8 mouse cellular contexts compared by ENCODE assay signal in the genomic region with DNA sequence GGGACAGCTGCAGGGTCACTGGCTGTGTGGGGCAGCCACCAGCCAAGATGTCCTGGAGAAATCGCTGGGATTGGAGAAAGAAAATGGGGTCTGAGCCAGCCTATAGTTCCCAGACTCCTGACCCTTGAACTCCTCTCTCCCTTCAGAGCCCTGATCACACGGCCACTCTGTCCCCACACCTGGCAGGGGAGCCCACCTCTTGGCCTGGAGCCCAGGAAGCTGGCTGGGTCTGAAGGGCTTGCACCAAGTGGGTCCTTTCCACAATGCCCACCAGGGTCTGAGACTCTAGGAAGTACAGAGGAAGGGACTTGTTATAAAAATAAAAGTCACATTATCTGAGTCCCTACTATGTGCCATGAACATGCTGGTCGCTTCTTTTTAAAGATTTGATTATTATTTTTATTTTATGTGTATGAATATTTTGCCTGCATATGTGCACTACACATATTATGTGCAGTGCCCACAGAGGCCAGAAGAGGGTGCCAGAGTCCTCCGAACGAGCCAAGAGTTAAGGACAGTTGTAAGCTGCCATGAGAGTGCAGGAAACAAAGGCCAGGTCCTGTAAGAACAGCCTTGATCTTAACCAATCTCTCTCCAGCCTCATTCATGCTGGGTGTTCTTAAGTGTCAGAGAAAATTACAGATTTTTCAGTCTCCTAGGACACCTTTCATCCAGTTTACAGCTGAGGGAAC. TPM values are rescaled to one million over a fixed set of nuclear protein-coding genes. Genes with fewer than 3 reads are reported as not detected.
DNase-seq lines count a peak whose midpoint lies in the region; ATAC-seq and TF ChIP-seq lines count a peak whose summit lies in the region.

No protein-coding gene starts in this region.

- H3K4me2 ChIP-seq in intestine, embryonic 14.5 days (ENCODE audit: low read length) = no peak overlapping the region
- no peak overlapping the region for H3K4me2 ChIP-seq in limb, embryonic 14.5 days (replicated peaks; ENCODE audit: low read depth, low read length, severe bottlenecking)
- no peak overlapping the region for H3K4me2 ChIP-seq in stomach, postnatal 0 days (replicated peaks; ENCODE audit: low read depth)

- peak; percentile 93 for TF ChIP-seq CTCF in stomach, postnatal 0 days (IDR thresholded peaks at IDR 0.05; ENCODE audit: low read depth)

- H3K27ac ChIP-seq in forebrain, embryonic 10.5 days = no peak overlapping the region
- H3K27ac ChIP-seq in intestine, embryonic 14.5 days (ENCODE audit: low read depth) = no peak overlapping the region
- H3K27ac ChIP-seq in limb, embryonic 14.5 days (replicated peaks; ENCODE audit: low read depth, low read length) = no peak overlapping the region
- H3K27ac ChIP-seq in stomach, postnatal 0 days (replicated peaks) = no peak overlapping the region

- H3K9me3 ChIP-seq in forebrain, embryonic 10.5 days = no peaks in the 10 kb centered on the region
- H3K9me3 ChIP-seq in intestine, embryonic 14.5 days (ENCODE audit: control insufficient read depth, low read length) = no peaks in the 10 kb centered on the region
- H3K9me3 ChIP-seq in limb, embryonic 14.5 days (ENCODE audit: control insufficient read depth, low read length) = no peaks in the 10 kb centered on the region
- no peaks in the 10 kb centered on the region for H3K9me3 ChIP-seq in stomach, postnatal 0 days (ENCODE audit: control insufficient read depth, low read length)

- TF ChIP-seq POLR2A in limb, embryonic 14.5 days (IDR thresholded peaks at IDR 0.05; ENCODE audit: borderline replicate concordance, extremely low read depth, insufficient read depth, insufficient read length) = no peak

- H3K36me3 ChIP-seq in forebrain, embryonic 10.5 days (replicated peaks) = no peaks in the 10 kb centered on the region
- no peaks in the 10 kb centered on the region for H3K36me3 ChIP-seq in intestine, embryonic 14.5 days (ENCODE audit: control insufficient read depth, insufficient read depth, low read length)
- no peaks in the 10 kb centered on the region for H3K36me3 ChIP-seq in limb, embryonic 14.5 days (ENCODE audit: control insufficient read depth, insufficient read depth, low read length)
- H3K36me3 ChIP-seq in stomach, postnatal 0 days (ENCODE audit: control insufficient read depth, insufficient read depth, low read length) = no peaks in the 10 kb centered on the region

- WGBS in forebrain, embryonic 10.5 days = 21% methylated on average over 5 of the region's 5 CpGs
- WGBS in intestine, embryonic 14.5 days = 16% methylated on average over 5 of the region's 5 CpGs
- WGBS in limb, embryonic 14.5 days = 15% methylated on average over 5 of the region's 5 CpGs
- 14% methylated on average over 5 of the region's 5 CpGs for WGBS in stomach, postnatal 0 days

- H3K4me1 ChIP-seq in forebrain, embryonic 10.5 days = peaks cover 39% of the 10 kb centered on the region
- peaks cover 9% of the 10 kb centered on the region for H3K4me1 ChIP-seq in intestine, embryonic 14.5 days (replicated peaks; ENCODE audit: control insufficient read depth, insufficient read depth, low read length)
- peaks cover 3% of the 10 kb centered on the region; the same call in 1 of the 2 replicates for H3K4me1 ChIP-seq in limb, embryonic 14.5 days (ENCODE audit: control insufficient read depth, insufficient read depth, low read length)
- H3K4me1 ChIP-seq in stomach, postnatal 0 days (replicated peaks; ENCODE audit: control insufficient read depth, insufficient read depth) = peaks cover 2% of the 10 kb centered on the region; the same call in 1 of the 2 replicates

- ATAC-seq in intestine, embryonic 14.5 days (replicated peaks; ENCODE audit: low FRiP score, low TSS enrichment, low read depth) = peak; percentile 15; the same call in 1 of the 2 replicates
- ATAC-seq in limb, embryonic 14.5 days (ENCODE audit: low FRiP score, low read depth) = peak; percentile 48; the same call in 1 of the 2 replicates
- ATAC-seq in stomach, postnatal 0 days (ENCODE audit: low FRiP score, low TSS enrichment) = no peak; the same call in 1 of the 2 replicates

- no peak for TF ChIP-seq EP300 in stomach, postnatal 0 days (optimal IDR thresholded peaks at IDR 0.05)

- peaks cover 39% of the 10 kb centered on the region for H3K27me3 ChIP-seq in forebrain, embryonic 10.5 days (ENCODE audit: poor library complexity, severe bottlenecking)
- peaks cover 21% of the 10 kb centered on the region for H3K27me3 ChIP-seq in intestine, embryonic 14.5 days (replicated peaks; ENCODE audit: control insufficient read depth, insufficient read depth, low read length)
- peaks cover 23% of the 10 kb centered on the region for H3K27me3 ChIP-seq in limb, embryonic 14.5 days (ENCODE audit: control insufficient read depth, insufficient read depth, low read length)
- H3K27me3 ChIP-seq in stomach, postnatal 0 days (ENCODE audit: control insufficient read depth, insufficient read depth, low read length) = no peaks in the 10 kb centered on the region

- no peak overlapping the region for H3K4me3 ChIP-seq in forebrain, embryonic 10.5 days
- no peak overlapping the region for H3K4me3 ChIP-seq in intestine, embryonic 14.5 days (ENCODE audit: low read depth, low read length)
- H3K4me3 ChIP-seq in limb, embryonic 14.5 days (replicated peaks; ENCODE audit: low read length) = no peak overlapping the region
- H3K4me3 ChIP-seq in stomach, postnatal 0 days (ENCODE audit: low read depth, low read length) = no peak overlapping the region

- no peak overlapping the region for H3K9ac ChIP-seq in intestine, embryonic 14.5 days (ENCODE audit: low read length)
- no peak overlapping the region for H3K9ac ChIP-seq in limb, embryonic 14.5 days (ENCODE audit: low read depth, low read length, severe bottlenecking)
- H3K9ac ChIP-seq in stomach, postnatal 0 days (ENCODE audit: low read length) = no peak overlapping the region

- peak; percentile 57 for DNase-seq in ovary, postnatal 10 days (ENCODE audit: low spot score)
- DNase-seq in ovary, adult 18-20 months (ENCODE audit: low spot score) = no peak
- peak; percentile 73 for DNase-seq in brain, adult 2 months (ENCODE audit: low read depth, low spot score)
- DNase-seq in forebrain, embryonic 10.5 days (ENCODE audit: extremely low spot score, low spot score) = peak; percentile 78
- peak; percentile 94 for DNase-seq in intestine, embryonic 14.5 days (ENCODE audit: low spot score)
- DNase-seq in limb, embryonic 14.5 days (ENCODE audit: low spot score) = peak; percentile 77
- DNase-seq in natural killer cell, adult 2 months (ENCODE audit: low spot score in 2 of 2) = peak; percentile 48 to 64
- DNase-seq in stomach, postnatal 0 days (ENCODE audit: low spot score) = peak; percentile 85

RNA-seq across cellular contexts. Expression of a gene that starts 11.3 kb away (rescaled TPM):
- polyA plus RNA-seq in forebrain, embryonic 10.5 days (2016; fragmentation: Nextera tagmentation; extraction: Ambion mirVana) = 0.05 and 0.06 TPM in 2 replicates
- 0.30 TPM in 1 of 2 replicates, not detected in the other for polyA plus RNA-seq in intestine, embryonic 14.5 days (2014; fragmentation: Nextera tagmentation; extraction: Ambion mirVana)
- 0.75 and 1.3 TPM in 2 replicates for polyA plus RNA-seq in limb, embryonic 14.5 days (2012; rRNA removed)
- 0.36 and 0.61 TPM in 2 replicates for polyA plus RNA-seq in limb, embryonic 14.5 days (2014; fragmentation: Nextera tagmentation; extraction: Ambion mirVana)
- polyA plus RNA-seq in stomach, postnatal 0 days (2015; fragmentation: Nextera tagmentation; extraction: Ambion mirVana) = 0.08 TPM in 1 of 2 replicates, not detected in the other

RNA-seq across cellular contexts. Expression of a gene that starts 19.2 kb away (rescaled TPM):
- polyA plus RNA-seq in forebrain, embryonic 10.5 days (2016; fragmentation: Nextera tagmentation; extraction: Ambion mirVana) = 0.55 and 0.63 TPM in 2 replicates
- 2.4 and 2.9 TPM in 2 replicates for polyA plus RNA-seq in intestine, embryonic 14.5 days (2014; fragmentation: Nextera tagmentation; extraction: Ambion mirVana)
- 1.2 and 1.8 TPM in 2 replicates for polyA plus RNA-seq in limb, embryonic 14.5 days (2012; rRNA removed)
- polyA plus RNA-seq in limb, embryonic 14.5 days (2014; fragmentation: Nextera tagmentation; extraction: Ambion mirVana) = 1.5 and 1.6 TPM in 2 replicates
- 3.4 and 3.6 TPM in 2 replicates for polyA plus RNA-seq in stomach, postnatal 0 days (2015; fragmentation: Nextera tagmentation; extraction: Ambion mirVana)

RNA-seq across cellular contexts. Expression of a gene that starts 28.6 kb away (rescaled TPM):
- not detected in 2 replicates for polyA plus RNA-seq in forebrain, embryonic 10.5 days (2016; fragmentation: Nextera tagmentation; extraction: Ambion mirVana)
- 0.51 TPM in 1 of 2 replicates, not detected in the other for polyA plus RNA-seq in intestine, embryonic 14.5 days (2014; fragmentation: Nextera tagmentation; extraction: Ambion mirVana)
- polyA plus RNA-seq in limb, embryonic 14.5 days (2012; rRNA removed) = 0.21 TPM in 1 of 2 replicates, not detected in the other
- polyA plus RNA-seq in limb, embryonic 14.5 days (2014; fragmentation: Nextera tagmentation; extraction: Ambion mirVana) = 0.51 TPM in 1 of 2 replicates, not detected in the other
- not detected in 2 replicates for polyA plus RNA-seq in stomach, postnatal 0 days (2015; fragmentation: Nextera tagmentation; extraction: Ambion mirVana)

RNA-seq across cellular contexts. Expression of a gene that starts 33.3 kb away (rescaled TPM):
- not detected in 2 replicates for polyA plus RNA-seq in forebrain, embryonic 10.5 days (2016; fragmentation: Nextera tagmentation; extraction: Ambion mirVana)
- 3.5 and 3.8 TPM in 2 replicates for polyA plus RNA-seq in intestine, embryonic 14.5 days (2014; fragmentation: Nextera tagmentation; extraction: Ambion mirVana)
- 3.0 and 3.2 TPM in 2 replicates for polyA plus RNA-seq in limb, embryonic 14.5 days (2012; rRNA removed)
- polyA plus RNA-seq in limb, embryonic 14.5 days (2014; fragmentation: Nextera tagmentation; extraction: Ambion mirVana) = 0.43 and 1.3 TPM in 2 replicates
- 2.3 and 3.5 TPM in 2 replicates for polyA plus RNA-seq in stomach, postnatal 0 days (2015; fragmentation: Nextera tagmentation; extraction: Ambion mirVana)

RNA-seq across cellular contexts. Expression of a gene that starts 48.7 kb away (rescaled TPM):
- not detected in 2 replicates for polyA plus RNA-seq in forebrain, embryonic 10.5 days (2016; fragmentation: Nextera tagmentation; extraction: Ambion mirVana)
- polyA plus RNA-seq in intestine, embryonic 14.5 days (2014; fragmentation: Nextera tagmentation; extraction: Ambion mirVana) = 0.20 TPM in 1 of 2 replicates, not detected in the other
- polyA plus RNA-seq in limb, embryonic 14.5 days (2012; rRNA removed) = not detected in 2 replicates
- not detected in 2 replicates for polyA plus RNA-seq in limb, embryonic 14.5 days (2014; fragmentation: Nextera tagmentation; extraction: Ambion mirVana)
- polyA plus RNA-seq in stomach, postnatal 0 days (2015; fragmentation: Nextera tagmentation; extraction: Ambion mirVana) = not detected in 2 replicates
